ENCODE assay signal across 12 mouse cellular contexts in genomic region chr9:70263134-70263533, GRCm38 (mm10). TPM values are rescaled to one million over a fixed set of nuclear protein-coding genes. Genes with fewer than 3 reads are reported as not detected.
DNase-seq lines count a peak whose midpoint lies in the region; ATAC-seq and TF ChIP-seq lines count a peak whose summit lies in the region.
"Had no signal": no experiment of that assay in that cellular context is flagged by ENCODE, and none has a peak within 500 bp of the region (broad histone marks: within the 10 kb centered on the region; RNA-seq: fewer than 3 reads in every experiment).

No protein-coding gene starts in this region.

- H3K36me3 ChIP-seq in kidney, adult 2 months (ENCODE audit: control insufficient read depth, insufficient read depth, low read length) = no peaks in the 10 kb centered on the region
- H3K36me3 ChIP-seq in heart, postnatal 0 days (replicated peaks; ENCODE audit: control insufficient read depth, insufficient read depth, low read length) = no peaks in the 10 kb centered on the region
- H3K36me3 ChIP-seq: forebrain, embryonic 10.5 days; liver, embryonic 15.5 days had no signal

- WGBS in kidney, adult 2 months = 41% methylated on average over 8 of the region's 8 CpGs
- 46% methylated on average over 8 of the region's 8 CpGs for WGBS in heart, postnatal 0 days

- TF ChIP-seq POLR2A in kidney, adult 2 months (IDR thresholded peaks at IDR 0.05; ENCODE audit: low read depth, low read length) = no peak

- H3K9ac ChIP-seq in heart, postnatal 0 days (replicated peaks; ENCODE audit: low read depth, low read length) = no peak overlapping the region
- H3K9ac ChIP-seq: liver, embryonic 15.5 days had no signal

- H3K27me3 ChIP-seq in kidney, adult 2 months (replicated peaks; ENCODE audit: control insufficient read depth, insufficient read depth, low read length) = no peaks in the 10 kb centered on the region
- no peaks in the 10 kb centered on the region for H3K27me3 ChIP-seq in heart, postnatal 0 days (ENCODE audit: control insufficient read depth, insufficient read depth, low read length)

- H3K4me2 ChIP-seq in heart, postnatal 0 days (ENCODE audit: low read depth, low read length) = peak overlapping the region; percentile 51; the same call in 1 of the 2 replicates
- H3K4me2 ChIP-seq: liver, embryonic 15.5 days had no signal

- no peak overlapping the region for H3K4me3 ChIP-seq in kidney, adult 2 months (ENCODE audit: insufficient read depth, low read depth, low read length)
- H3K4me3 ChIP-seq in heart, postnatal 0 days (ENCODE audit: low read depth, low read length) = no peak overlapping the region
- H3K4me3 ChIP-seq: forebrain, embryonic 10.5 days; liver, embryonic 15.5 days had no signal

- H3K9me3 ChIP-seq in heart, postnatal 0 days (replicated peaks; ENCODE audit: control insufficient read depth, low read length) = no peaks in the 10 kb centered on the region
- H3K9me3 ChIP-seq: forebrain, embryonic 10.5 days; liver, embryonic 15.5 days had no signal

- peak; percentile 37 for DNase-seq in cerebellum, postnatal 10 days
- DNase-seq in cerebellum, adult 11-12 months = no peak
- DNase-seq in kidney, adult 2 months = no peak
- DNase-seq in kidney, postnatal 4 days = no peak
- DNase-seq in Muller cell, postnatal 12 days (ENCODE audit: inconsistent ontology term) = peak; percentile 73
- no peak for DNase-seq in heart, postnatal 0 days (ENCODE audit: low spot score)
- no peak for DNase-seq in left cerebral cortex, postnatal 14 days (ENCODE audit: low spot score in 2 of 2)
- DNase-seq: right cerebral cortex, postnatal 4 days; thymus, adult 18-20 months had no signal

- no peak for ATAC-seq in heart, postnatal 0 days (ENCODE audit: insufficient read depth, low read depth)
- no peak for ATAC-seq in megakaryocyte-erythroid progenitor cell, adult 5-6 weeks (replicated peaks; ENCODE audit: low FRiP score, low TSS enrichment, poor library complexity, severe bottlenecking)

- intact Hi-C loops in left cerebral cortex, postnatal 14 days (cut with DNase I) = no loop called here

- TF ChIP-seq CTCF in kidney, adult 2 months (conservative IDR thresholded peaks at IDR 0.05; ENCODE audit: insufficient read depth, insufficient read length, low read depth, low read length) = no peak
- TF ChIP-seq CTCF in heart, postnatal 0 days (IDR thresholded peaks at IDR 0.05; ENCODE audit: low read depth) = no peak

- H3K27ac ChIP-seq in kidney, adult 2 months (ENCODE audit: insufficient read depth, low read depth, low read length) = peak overlapping the region; percentile 51
- peak overlapping the region; percentile 36 for H3K27ac ChIP-seq in heart, postnatal 0 days (ENCODE audit: low read depth)
- H3K27ac ChIP-seq: liver, embryonic 15.5 days had no signal

- no peak for TF ChIP-seq EP300 in heart, postnatal 0 days (IDR thresholded peaks at IDR 0.05; ENCODE audit: low read depth)

- peaks cover 55% of the 10 kb centered on the region for H3K4me1 ChIP-seq in kidney, adult 2 months (ENCODE audit: control insufficient read depth, insufficient read depth, low read length)
- H3K4me1 ChIP-seq in heart, postnatal 0 days (ENCODE audit: control insufficient read depth, insufficient read depth) = peaks cover 43% of the 10 kb centered on the region

RNA-seq across cellular contexts. Expression of gene Myo1e, which starts 56.0 kb away (rescaled TPM):
- polyA plus RNA-seq in kidney, adult 2 months (2012; rRNA removed) = 13.1 and 14.5 TPM in 2 replicates
- total RNA-seq in heart, postnatal 0 days (2014; rRNA removed; ENCODE audit: low replicate concordance) = 7.0 and 8.1 TPM in 2 replicates
- polyA plus RNA-seq in heart, postnatal 0 days (2015; fragmentation: Nextera tagmentation; extraction: Ambion mirVana) = 5.0 and 6.6 TPM in 2 replicates
- total RNA-seq in left cerebral cortex, postnatal 14 days (2021) = 10 to 100 TPM; 12.3 to 13.7 TPM
- 2.1 and 2.7 TPM in 2 replicates for total RNA-seq in megakaryocyte-erythroid progenitor cell, adult 5-6 weeks (2014; fragmentation: Nextera tagmentation)
- total RNA-seq in megakaryocyte-erythroid progenitor cell, adult 5-6 weeks (2017) = 2.3 and 4.0 TPM in 2 replicates

Comparison
In these comparisons a context has a peak if more than half of its experiments do, and no peak if none do; other contexts are left out.
1. DNase-seq: peak in cerebellum, postnatal 10 days (2 of 2) and Muller cell, postnatal 12 days (single experiment); none in cerebellum, adult 11-12 months (single experiment), kidney, adult 2 months (single experiment), kidney, postnatal 4 days (0 of 2), heart, postnatal 0 days (single experiment) and left cerebral cortex, postnatal 14 days (0 of 2).